Comparison of ENCODE assay signal across 10 mouse cellular contexts in the genomic region with DNA sequence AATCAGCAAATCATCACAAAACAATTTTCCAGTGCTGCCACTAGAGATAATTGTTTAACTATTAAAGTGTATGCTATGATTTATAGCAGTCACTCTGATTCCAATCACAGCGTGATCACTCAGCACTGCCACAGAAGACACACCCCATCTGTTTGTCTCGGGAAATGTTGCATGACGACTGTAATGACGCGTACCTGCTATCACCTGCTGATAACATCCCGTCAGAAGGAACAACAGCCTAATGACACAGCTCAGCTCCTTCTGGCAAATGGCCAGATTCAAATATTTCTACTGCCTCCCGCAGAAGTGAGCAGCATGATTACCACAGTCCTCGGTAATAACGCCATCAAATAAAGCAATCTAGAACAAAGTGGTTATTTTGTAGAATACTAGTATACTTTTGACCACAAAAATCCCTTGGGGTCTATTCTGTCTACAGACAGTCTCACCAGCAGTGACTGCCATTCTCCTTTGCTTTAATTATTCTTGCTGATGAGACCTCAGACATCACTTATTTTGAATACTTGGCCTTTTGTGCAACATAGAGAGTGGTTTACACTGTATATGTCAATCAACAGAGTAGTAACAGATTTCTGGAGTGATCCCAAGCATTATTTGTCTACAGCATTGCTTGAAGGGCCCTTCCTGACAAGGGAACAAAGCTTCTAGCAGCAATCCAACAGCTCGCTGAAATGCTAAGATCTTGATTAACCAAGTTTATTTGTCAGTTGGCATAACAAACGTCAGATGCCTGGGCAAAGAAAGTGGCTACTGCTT. TPM values are rescaled to one million over a fixed set of nuclear protein-coding genes. Genes with fewer than 3 reads are reported as not detected.
DNase-seq lines count a peak whose midpoint lies in the region; ATAC-seq and TF ChIP-seq lines count a peak whose summit lies in the region.
"Had no signal": no experiment of that assay in that cellular context is flagged by ENCODE, and none has a peak within 500 bp of the region (broad histone marks: within the 10 kb centered on the region; RNA-seq: fewer than 3 reads in every experiment).

No protein-coding gene starts in this region.

- H3K4me2 ChIP-seq in heart, embryonic 16.5 days (ENCODE audit: low read depth, low read length) = peak overlapping the region; percentile 25
- H3K4me2 ChIP-seq in forebrain, postnatal 0 days (ENCODE audit: low read depth) = peak overlapping the region; percentile 3; the same call in 1 of the 2 replicates

- peaks cover 20% of the 10 kb centered on the region for H3K4me1 ChIP-seq in heart, embryonic 16.5 days (ENCODE audit: control insufficient read depth, insufficient read depth, low read length)
- no peaks in the 10 kb centered on the region; the same call in 1 of the 2 replicates for H3K4me1 ChIP-seq in forebrain, postnatal 0 days (ENCODE audit: insufficient read depth)

- intact Hi-C loops in heart, postnatal 36 days (cut with DNase I) = no loop called here

- no peak overlapping the region for H3K4me3 ChIP-seq in heart, embryonic 16.5 days (ENCODE audit: low read length)
- H3K4me3 ChIP-seq in forebrain, postnatal 0 days (ENCODE audit: low read depth, low read length) = no peak overlapping the region

- no peak overlapping the region for H3K9ac ChIP-seq in heart, embryonic 16.5 days (ENCODE audit: low read length)
- H3K9ac ChIP-seq in forebrain, postnatal 0 days = no peak overlapping the region

- H3K36me3 ChIP-seq in heart, embryonic 16.5 days (ENCODE audit: control insufficient read depth, insufficient read depth) = no peaks in the 10 kb centered on the region
- no peaks in the 10 kb centered on the region for H3K36me3 ChIP-seq in forebrain, postnatal 0 days (ENCODE audit: insufficient read depth)

- no peaks in the 10 kb centered on the region for H3K9me3 ChIP-seq in heart, embryonic 16.5 days (replicated peaks; ENCODE audit: control insufficient read depth, low read length)
- H3K9me3 ChIP-seq in forebrain, postnatal 0 days (ENCODE audit: low read length) = no peaks in the 10 kb centered on the region

- no peak for DNase-seq in heart, postnatal 36 days
- DNase-seq in brain, adult 2 months (ENCODE audit: low read depth, low spot score) = peak; percentile 24
- peak; percentile 56 for DNase-seq in forebrain, postnatal 0 days
- DNase-seq in urinary bladder, postnatal 10 days (ENCODE audit: low spot score) = no peak
- no peak for DNase-seq in layer of hippocampus, adult 9-11 months
- DNase-seq: left cerebral cortex, postnatal 4 days; right cerebral cortex, postnatal 25 days had no signal

- no peak overlapping the region for H3K27ac ChIP-seq in heart, embryonic 16.5 days (ENCODE audit: low read length)
- no peak overlapping the region for H3K27ac ChIP-seq in forebrain, postnatal 0 days (ENCODE audit: low read depth, low read length)

- no peak for TF ChIP-seq CTCF in forebrain, postnatal 0 days (IDR thresholded peaks at IDR 0.05; ENCODE audit: low read depth)

- H3K27me3 ChIP-seq in heart, embryonic 16.5 days (ENCODE audit: control insufficient read depth, insufficient read depth, low read length) = no peaks in the 10 kb centered on the region
- H3K27me3 ChIP-seq in forebrain, postnatal 0 days (ENCODE audit: insufficient read depth, low read length) = no peaks in the 10 kb centered on the region

- ATAC-seq in heart, embryonic 16.5 days (replicated peaks; ENCODE audit: extremely low read depth, insufficient read depth, low FRiP score) = no peak
- ATAC-seq in forebrain, postnatal 0 days = peak; percentile 92
- ATAC-seq in monocyte, adult 5-6 weeks (replicated peaks; ENCODE audit: insufficient number of reproducible peaks, low FRiP score, low TSS enrichment, poor library complexity, severe bottlenecking) = peak; percentile 44; the same call in 1 of the 2 replicates
- ATAC-seq: inflammation-experienced regulatory T-cells, adult 6 months had no signal

- 19% methylated on average over 11 of the region's 11 CpGs for WGBS in heart, embryonic 16.5 days
- WGBS in forebrain, postnatal 0 days = 27% methylated on average over 11 of the region's 11 CpGs

RNA-seq across cellular contexts. Expression of a gene that starts 18.4 kb away (rescaled TPM):
- 13.5 and 15.3 TPM in 2 replicates for polyA plus RNA-seq in heart, embryonic 16.5 days (2015; fragmentation: Nextera tagmentation; extraction: Ambion mirVana)
- total RNA-seq in heart, postnatal 36 days (2021) = 10 to 100 TPM; 35.8 to 41.1 TPM
- total RNA-seq in forebrain, postnatal 0 days (2014; rRNA removed) = 0.67 and 1.2 TPM in 2 replicates
- 0.89 and 1.6 TPM in 2 replicates for polyA plus RNA-seq in forebrain, postnatal 0 days (2015; fragmentation: Nextera tagmentation; extraction: Ambion mirVana)
- 15.1 to 28.4 TPM (median 16.8 TPM) in 3 replicates for total RNA-seq in monocyte, adult 5-6 weeks (2017)

Comparison
In these comparisons a context has a peak if more than half of its experiments do, and no peak if none do; other contexts are left out.
1. DNase-seq: peak in brain, adult 2 months (single experiment) and forebrain, postnatal 0 days (single experiment); none in heart, postnatal 36 days (0 of 2), urinary bladder, postnatal 10 days (single experiment) and layer of hippocampus, adult 9-11 months (single experiment).